Mouse (Mus musculus) common myeloid progenitor, adult 5-6 weeks (primary cell): ENCODE results near the gene Med20. TPM values are rescaled to one million over a fixed set of nuclear protein-coding genes. Genes with fewer than 3 reads are reported as not detected.
A peak's percentile ranks its signal among the peaks of the same experiment; 100 is the strongest.
"Not testable (repeated sequence)": the region's sequence is repeated elsewhere in the genome, so short reads cannot be mapped to it uniquely, and the experiment has no call there.

ENCODE experiments used
- ATAC-seq: replicated peaks from 2 replicates; pipeline ENCODE4 v1.8.0; 2016; ENCODE audit warnings: low read depth, mild to moderate bottlenecking, moderate TSS enrichment, inconsistent platforms; ENCODE audit not compliant: poor library complexity, severe bottlenecking
- total RNA-seq: library from RNA; stranded (forward); fragments of 200-1000, 187-1606 nt; gene quantifications from 2 replicates; pipeline ENCODE4 v1.2.3, GENCODE M21; 2017

Gene Med20
- total RNA-seq, 1 experiment from 2014 or later, result 42.8 TPM

DNA sequence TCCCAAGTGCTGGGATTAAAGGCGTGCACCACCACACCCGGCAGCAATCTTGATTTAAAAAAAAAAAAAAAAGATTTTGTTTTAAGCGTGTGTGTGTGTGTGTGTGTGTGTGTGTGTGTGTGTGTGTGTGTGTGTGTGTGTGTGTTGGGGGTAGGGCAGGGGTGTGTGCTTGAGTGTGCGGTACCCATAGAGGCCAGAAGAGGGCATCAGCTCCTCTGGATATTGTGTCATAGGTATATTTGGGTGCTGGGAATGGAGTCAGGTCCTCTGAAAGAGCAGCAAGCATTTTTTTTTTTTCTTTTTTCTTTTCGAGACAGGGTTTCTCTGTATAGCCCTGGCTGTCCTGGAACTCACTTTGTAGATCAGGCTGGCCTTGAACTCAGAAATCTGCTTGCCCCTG is 13.2 kb downstream of the Med20 start:
- not testable (repeated sequence) for ATAC-seq

DNA sequence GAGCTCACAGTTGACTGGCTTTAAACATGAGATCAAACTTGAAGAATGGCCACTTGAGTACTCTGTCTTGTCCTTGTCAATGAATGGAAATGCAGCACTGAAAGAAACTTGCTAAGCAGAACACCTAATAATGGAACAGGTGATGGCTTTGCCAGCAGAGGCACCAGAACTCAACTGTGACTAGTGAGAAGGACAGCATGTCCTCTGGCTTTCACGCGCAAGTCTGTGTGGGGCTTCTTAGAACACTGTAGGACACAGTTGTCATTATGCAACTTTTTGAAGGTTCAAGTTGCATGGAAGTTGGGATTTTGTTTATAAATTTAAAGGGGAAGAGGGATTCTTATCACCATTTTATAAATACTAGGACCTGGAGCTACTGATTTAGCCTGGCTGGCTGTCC is 13.7 kb downstream of the Med20 start:
- ATAC-seq, result no peak

DNA sequence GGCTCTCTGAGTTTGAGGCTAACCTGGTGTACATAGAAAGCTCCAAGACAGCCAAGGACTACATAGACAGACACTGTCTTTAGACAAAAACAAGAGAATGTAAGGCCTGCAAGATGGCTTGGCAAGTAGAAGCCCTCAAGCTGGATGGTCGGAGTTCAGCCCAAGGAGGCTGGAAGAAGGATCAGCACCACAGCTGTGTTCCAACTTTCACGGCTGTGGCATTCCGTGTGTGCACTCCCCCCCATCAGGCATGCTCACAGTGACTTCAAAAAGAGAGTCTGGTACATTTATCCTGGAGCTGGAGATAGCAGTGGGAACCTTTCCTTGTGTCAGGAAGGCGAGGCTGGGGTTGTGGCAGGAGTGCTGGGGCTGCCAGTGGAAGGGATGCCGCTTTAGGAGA is 14.6 kb downstream of the Med20 start:
- no peak for ATAC-seq

DNA sequence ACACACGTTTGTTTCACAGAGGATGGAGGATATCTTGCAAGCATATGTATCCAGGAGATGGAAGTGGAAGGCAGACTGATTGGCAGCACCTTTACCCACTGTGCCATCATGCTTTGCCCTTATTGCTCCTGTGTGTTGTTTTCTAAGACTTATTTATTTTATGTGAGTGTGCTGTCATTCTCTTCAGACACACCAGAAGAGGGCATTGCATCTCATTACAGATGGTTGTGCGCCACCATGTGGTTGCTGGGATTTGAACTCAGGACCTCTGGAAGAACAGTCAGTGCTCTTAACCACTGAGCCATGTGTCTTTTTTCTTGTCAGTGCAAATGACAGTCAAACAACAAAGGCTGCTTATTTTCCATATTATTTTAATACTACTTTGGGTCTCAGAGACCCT is 16.4 kb downstream of the Med20 start:
- ATAC-seq, result no peak

DNA sequence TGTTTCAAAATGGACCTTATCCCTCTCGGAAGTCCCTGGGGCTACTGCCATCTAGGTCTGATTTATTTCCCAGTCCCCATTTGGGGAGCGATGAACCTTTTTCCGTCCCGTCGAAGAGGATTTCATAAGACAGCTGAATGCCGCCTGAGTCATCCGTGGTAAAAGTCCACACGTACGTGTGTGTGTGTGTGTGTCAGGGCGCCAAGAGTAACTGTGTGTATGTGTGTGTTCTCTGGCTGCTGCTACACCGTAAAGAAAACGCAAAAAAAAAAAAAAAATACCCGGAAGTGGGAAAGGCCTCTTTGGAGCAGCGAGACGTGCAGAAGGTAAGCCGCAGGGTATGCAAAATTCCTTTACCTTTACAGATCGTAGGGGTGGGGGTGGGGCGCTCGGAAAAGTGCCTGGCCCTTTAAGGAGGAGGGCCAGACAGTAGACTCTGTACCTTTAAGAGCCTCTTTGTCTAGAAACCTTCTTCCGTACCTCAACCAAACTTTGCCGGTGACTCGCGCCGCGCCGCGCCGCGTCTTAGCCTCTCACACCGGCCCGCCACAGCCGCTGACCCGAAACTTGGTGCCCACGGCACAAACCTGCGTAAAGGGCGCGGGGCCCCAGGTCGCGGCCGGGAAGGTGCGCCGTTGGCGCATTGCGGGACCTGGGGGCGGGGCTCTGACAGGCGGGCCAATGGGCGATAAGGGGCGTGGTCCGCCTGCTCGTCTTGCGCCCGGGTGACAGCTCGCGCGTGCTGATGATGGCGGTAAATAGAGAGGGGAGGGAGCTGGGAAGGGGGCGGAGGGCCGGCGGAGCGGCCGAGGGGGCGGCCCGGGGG is 17.7 kb downstream of the Med20 start:
- ATAC-seq, result peak; percentile 86

DNA sequence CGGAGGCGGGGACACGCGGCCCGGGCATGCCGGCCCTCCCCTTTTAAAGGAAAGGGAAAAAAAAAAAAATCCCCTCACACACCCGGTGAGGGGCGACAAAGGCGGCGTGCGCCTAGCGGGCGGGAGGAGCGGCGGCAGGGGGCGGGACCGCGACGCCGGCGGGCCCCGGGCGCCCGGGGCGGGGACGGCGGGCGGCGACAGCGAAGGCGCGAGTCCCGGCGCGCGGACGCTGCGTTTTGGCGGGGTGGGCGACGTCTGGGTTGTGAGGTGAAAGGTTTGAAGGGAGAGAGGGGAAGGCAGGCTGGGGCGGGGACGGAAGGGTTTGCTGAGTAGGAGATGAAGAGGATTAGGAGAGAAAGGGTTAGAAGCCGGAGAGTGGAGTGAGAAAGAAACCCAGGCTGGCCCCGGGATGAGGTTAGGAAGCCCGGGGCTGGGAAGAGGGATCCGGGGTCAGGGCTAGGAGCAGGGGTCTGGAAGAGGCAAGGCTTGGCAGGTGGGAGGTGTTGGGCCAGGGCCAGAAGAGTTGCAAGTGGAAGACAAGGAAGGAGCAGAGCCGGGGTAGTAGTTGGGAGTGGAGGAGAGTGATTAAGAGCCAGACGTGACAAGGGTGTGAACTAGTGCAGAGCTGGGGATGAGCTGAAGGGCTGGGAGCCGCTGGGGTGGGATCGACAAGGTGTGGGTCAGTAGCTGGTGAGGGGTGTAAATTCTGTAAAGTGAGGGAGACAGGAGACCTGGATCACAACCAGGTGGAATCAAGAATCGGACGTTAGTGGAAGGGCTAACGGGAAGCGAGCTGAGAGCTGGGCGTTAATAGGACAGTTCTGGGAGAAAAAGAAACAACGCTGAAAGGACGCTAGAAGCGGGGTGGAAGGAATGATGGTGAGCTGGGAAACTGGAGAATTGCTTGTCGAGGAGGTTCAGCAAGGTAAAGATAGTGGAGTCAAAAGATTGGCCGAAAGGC is 18.6 kb downstream of the Med20 start:
- peak; percentile 41 for ATAC-seq

DNA sequence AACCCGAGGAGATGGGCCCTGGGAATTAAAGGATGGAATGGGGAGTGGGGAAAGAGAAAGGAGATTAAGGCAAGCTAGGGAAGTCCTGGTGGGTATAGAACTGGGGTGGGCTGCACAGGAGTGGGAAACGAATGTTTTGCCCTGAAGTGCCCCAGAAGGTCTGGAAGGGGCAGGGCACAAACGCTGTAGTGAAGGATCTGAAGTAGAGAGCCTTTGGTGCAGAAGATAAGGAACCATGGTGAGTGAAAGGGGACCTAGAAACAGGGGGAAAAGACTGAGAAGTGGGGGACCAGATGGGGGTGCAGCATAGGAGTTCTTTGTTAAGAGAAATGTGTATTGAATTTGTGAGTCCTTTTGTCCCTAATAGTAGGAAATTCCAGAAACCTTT is 19.3 kb downstream of the Med20 start, which contains the start of gene Usp49:
Usp49 (plus strand) TSS at position 13 of the 388 bp plus-strand sequence.
- ATAC-seq, result no peak

DNA sequence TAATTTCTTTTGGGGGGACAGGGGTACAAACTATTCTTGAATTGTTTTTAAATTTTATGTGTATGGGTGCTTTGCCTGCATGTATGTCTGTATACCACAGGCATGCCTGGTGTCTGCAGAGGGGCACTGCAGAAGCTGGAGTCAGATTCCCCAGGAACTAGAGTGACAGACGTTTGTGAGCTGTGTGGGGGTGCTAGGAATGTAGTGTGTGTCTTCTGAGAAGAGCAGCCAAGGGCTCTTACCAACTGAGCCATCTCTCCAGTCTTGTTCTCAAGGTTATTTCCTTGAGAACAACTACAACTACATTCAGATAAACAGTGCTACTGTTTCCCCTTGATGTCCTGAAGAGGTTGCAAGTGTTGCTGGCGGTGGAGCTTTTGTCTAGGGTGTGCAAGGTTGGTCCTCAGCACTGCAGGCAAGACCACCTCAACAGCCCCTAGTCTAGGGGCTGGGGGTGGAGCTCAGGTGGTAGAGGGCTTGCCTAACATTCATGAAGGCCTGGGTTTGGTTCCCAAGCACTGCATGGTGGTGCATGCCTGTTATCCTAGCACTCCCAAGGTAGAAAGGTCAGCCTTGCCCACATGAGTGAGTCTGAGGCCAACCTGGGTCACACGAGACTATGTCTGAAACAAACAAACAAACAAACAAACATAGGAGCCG is 20.9 kb downstream of the Med20 start:
- no peak for ATAC-seq

DNA sequence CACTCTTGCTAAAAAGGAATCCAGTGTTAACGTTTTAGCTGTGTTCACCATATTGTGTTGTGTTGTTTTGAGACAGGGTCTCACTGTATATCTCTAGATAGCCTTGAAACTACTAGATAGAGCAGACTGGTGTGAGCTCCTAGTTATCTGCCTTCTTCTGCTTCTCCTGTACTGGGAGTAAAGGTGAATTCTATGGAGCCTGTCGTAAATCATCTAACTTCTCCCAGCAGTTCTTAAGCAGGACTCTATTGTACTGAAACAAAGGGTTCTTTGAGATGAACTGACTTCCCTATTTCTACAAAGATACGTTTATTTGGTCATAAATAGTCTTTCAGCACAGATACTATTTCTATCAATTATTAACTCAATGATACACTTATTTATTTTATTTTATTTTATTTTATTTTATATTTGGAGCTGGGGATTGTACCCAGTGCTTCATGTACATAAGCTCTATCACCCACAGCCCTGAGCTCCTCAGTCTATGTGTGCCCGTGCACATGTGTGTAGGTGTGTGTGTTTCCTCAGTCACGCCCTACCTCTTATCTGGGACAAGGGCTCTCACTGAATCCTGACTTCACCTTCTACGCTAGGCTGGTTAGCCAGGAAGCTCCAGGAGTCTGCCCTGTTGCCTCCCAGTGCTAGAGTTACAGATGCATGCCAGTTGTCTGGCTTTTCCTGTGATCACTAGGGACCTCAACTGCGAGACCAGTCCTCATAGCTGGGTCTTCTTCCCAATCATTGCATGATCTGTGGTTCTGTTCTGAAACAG is 22.8 kb downstream of the Med20 start:
- no peak for ATAC-seq

DNA sequence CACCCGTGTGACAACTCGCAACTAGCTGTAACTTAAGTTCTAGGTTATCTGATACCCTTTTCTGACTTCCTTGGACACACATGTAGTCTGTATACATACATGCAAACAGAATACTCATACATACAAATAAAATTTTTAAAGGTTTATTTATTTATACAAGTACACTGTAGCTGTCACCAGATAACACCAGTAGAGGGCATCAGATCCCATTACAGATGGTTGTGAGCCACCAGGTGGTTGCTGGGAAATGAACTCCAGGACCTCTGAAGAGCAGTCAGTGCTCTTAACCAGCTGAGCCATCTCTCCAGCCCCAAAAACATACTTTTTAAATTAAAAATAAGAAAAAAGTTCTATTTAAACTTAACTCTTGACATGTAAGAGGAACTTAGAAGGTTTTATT is 31.6 kb downstream of the Med20 start:
- ATAC-seq, result no peak

DNA sequence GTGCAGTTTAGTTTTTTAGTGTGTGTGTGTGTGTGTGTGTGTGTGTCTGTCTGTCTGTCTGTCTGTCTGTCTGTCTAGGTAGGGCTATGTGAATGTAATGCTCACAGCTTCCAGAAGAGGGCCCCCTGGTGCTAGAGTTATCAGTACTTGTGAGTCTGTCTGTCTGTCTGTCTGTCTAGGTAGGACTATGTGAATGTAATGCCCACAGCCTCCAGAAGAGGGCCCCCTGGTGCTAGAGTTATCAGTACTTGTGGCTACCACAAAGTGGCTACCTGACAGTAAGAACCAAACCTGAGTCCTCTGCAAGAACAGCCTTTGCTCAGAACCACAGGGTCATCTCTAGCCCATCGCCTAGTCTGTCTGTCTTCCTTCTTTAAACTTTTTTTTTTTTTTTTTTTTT is 35.3 kb downstream of the Med20 start:
- ATAC-seq, result peak; percentile 93

DNA sequence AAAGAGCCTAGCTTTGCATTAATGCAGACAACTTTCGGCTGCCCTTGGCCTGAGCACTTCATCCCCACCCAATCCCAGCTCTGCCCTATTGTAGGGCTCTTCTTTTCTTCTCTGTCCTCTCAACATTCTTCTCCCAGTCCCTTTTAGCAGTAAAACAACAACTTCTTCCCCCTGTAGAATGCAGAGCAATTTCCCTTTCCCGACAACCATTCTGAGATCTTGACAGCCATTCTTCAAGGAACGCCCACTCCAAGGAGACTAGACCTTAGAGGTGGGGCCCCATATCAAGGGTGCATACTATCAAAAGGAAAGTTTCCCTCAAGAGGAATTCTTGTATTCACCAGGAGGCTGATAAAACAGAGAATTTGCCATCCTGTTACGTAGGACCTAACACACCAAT is 37.6 kb downstream of the Med20 start:
- ATAC-seq, result no peak

DNA sequence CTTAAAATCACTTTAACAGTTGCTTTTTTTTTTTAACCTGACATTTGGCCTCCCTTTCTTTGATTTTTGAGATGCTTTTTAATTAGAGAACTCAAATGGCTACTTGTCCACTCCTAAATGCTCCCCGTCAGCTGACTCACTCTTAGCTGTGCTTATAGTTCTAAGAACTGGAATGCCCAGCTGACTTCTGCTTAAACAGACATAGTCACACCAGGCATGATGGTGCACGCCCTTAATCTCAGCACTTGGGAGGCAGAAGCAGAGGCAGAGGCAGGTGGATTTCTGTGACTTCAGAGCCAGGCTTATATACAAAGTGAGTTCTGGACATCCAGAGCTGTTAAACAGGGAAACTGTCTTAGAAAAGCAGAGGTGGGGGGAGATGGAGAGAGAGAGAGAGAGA is 40.6 kb downstream of the Med20 start:
- no peak for ATAC-seq

DNA sequence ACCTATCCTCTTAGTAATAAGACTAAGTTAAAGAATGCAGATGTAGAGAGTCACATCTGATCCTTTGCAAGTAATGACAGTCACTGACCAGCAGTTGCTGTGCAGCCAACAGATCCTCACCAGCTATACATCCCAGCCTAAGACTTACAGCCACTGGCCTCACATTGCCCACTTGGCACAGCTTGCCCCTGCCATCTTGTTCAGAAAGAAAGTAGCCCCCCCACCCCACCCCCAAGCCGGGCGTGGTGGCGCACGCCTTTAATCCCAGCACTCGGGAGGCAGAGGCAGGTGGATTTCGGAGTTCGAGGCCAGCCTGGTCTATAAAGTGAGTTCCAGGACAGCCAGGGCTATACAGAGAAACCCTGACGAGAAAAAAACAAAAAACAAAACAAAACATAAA is 43.0 kb downstream of the Med20 start:
- ATAC-seq, result not testable (repeated sequence)

DNA sequence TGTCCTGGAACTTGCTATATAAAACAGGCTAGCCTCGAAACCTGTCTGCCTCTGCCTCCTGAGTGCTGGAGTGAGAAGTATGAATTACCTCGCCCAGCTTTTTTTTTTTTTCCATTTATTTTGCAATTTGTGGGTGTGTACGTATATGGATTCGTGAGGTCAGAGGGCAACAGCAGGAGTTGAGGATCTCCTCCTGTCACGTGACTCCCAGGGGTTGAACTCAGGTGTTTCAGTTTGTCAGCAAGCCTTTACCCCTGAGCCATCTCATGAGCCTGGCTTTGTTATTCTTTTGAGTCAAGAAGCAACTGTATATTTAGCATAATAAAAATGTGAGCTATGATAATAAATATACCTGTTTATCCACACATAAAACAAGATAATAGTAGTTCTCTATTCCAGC is 44.3 kb downstream of the Med20 start:
- no peak for ATAC-seq

DNA sequence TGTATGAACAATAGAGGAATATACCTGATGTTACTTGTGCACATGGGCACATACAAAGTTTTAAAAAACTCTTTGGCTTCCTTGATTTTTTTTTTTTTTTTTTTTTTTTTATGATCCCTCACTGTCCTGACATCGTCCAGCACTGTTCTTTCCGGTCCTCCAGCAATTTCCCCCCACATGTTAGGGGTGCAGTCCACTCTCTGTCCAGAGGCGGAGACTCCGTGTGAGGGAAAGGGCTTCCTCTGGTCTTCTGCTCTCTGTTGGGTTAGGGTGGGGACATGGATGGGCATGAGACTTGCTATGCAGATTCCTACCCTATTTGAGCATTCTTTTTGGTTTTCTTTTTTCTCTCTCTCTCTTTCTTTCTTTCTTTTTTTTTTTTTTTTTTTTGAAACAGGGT is 46.5 kb downstream of the Med20 start:
- ATAC-seq, result no peak

DNA sequence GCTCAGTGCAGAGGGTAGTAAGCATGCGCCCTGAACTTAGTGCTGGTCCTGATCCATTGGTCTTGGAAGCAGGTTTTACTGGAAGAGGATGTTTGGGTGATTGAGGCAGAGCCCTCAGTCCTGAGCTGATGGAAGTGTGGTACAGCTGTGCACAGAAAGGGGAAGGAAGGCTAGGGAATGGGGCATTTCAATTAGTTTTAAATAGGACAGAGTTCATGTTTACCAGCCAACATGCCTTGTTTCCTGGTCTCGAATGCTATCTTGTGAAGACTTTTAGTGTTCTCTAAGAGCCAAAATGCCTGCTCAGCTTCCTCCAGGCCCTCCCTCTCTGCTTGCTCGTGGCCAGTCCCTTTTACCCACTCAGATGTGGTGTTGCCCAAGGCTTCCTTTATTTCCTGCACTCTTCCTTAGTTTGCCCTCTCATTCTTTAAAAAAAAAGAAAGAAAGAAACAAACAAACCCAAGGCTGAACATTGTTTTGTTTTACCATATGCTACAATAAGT is 47.4 kb downstream of the Med20 start:
- no peak for ATAC-seq

DNA sequence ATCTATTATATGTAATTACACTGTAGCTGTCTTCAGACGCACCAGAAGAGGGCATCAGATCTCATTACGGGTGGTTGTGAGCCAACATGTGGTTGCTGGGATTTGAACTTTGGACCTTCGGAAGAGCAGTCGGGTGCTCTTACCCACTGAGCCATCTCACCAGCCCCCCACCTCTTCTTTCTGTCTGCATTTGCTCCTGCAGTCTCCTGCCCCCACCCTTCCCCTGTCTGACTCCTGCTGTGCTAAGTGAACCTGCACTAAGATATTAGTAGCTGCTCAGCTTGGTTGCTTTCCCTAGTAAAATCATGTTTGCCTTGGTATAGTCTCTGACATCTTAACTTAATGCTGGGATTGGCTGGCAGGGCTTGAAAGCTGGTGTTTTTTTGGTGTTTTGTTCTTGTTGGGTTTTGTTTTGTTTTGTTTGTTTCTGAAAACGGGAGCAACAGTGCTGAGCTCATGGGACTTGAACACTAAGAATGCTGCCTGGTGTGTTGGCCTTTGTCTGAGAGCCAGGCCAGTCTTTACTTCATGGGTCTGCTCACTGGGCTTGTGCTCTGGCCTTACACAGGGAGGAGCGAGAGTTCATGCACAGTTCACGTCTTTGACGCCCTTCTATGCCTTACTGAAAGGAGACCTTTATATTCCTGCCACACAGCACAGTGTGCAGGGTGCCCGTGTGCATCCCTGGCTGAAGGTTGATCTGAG is 51.8 kb downstream of the Med20 start:
- ATAC-seq, result no peak

DNA sequence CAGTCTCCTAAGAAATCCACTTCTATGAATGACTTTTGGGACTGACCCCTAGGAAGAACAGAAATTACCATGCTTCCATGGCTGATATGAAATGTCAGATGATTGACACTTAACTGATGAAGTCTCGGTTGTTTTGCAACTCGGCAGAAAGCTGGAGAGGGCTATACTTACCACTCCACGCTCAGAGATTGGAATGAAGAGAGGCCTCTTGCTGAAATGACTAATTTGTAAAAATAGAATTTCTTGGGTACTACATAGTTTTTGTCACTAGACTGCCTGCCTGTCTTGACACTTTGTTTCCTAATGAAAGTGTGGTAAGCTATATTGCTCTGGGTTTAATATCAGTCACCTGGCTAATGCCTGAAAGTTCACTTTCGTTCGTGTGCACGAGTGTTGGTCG is 53.1 kb downstream of the Med20 start:
- no peak for ATAC-seq
